Mouse (Mus musculus) 416B (cell line): ENCODE measurements around the gene Mta1.

Experiments used
- DNase-seq: peaks from one replicate; pipeline ENCODE4 v3.0.0; 2011; ENCODE audit warnings: low read depth

The Mta1 gene

DNA sequence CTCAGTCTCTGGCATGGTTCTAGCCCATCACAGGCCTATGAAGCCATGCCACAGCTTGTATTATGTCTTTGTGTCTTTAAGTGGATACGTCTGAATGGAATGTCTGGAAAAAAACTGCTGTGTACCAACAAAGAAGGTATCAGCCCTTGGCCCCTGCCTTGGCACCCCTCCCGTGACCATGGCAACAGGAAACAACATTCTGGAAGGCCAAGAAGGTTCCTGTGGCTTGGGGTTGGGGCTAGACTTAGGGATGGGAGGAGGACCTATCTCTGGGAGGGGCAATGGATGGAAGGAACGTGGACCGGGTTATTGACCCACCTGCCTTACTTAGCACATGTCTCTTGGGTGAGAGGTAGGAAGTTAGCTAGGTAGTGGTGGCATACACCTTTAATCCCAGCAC lies 51.3 kb downstream of the Mta1 start:
- no peak for DNase-seq

- DNase-seq = no peak
Measured at GRCm38 (mm10) chr12:113149896-113150295, 51.8 kb downstream of the Mta1 start.

DNA sequence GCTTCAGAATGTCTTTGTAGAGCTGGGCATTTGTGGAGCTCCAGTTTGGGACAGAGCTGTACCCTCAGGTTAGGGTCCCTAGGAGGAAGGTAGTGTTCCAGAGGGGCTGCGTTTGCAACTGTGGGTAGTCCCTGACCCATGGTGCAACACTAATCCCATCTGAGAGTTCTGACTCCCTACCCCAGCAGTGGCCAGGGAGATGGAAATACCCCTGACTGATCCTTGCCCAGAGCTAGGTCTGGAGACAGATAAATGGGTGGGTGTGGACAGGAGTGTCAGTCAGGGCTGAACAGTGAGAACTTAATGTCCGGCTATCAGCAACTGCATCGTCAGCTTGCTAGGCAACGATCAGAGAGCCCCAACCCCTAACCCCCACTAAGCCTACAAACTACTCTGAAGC lies 52.5 kb downstream of the Mta1 start:
- no peak for DNase-seq

- DNase-seq = no peak
Measured at GRCm38 (mm10) chr12:113151046-113151445, 53.0 kb downstream of the Mta1 start.

DNA sequence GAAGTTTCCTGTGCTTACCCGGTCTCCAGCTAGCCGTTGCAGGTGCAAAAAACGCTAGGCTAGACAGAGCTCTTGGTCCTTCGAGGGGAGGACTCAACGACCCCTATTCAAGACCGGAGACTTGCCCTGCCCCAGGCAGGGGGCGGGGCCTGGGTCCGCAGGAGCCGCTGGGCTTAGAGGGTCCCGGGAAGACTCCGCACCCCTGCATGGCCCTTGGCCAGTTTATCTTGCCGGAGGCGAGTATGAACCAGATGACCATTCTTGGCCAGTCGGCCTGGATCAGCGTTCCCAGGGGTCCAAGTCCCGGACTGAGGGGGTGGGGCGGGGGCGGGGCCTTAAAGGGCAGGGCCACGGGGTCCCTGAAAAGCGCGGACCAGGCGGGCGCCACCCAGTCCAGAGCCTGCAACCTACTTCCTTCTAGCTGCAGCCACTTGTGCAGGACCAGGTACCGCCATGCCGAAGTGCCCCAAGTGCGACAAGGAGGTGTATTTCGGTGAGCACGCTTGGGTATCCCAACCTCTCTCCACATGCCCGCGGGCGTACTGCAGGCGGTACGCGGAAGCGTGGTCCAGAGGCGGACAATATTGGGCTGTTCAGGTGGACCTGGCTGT lies 53.7 kb downstream of the Mta1 start:
- DNase-seq = no peak

- DNase-seq = no peak
Measured at GRCm38 (mm10) chr12:113152272-113152661, 54.2 kb downstream of the Mta1 start.

GRCm38 (mm10) chr12:113152991-113153525 lies 55.0 kb downstream of the Mta1 start:
- DNase-seq = no peak

- no peak for DNase-seq
Measured at GRCm38 (mm10) chr12:113153971-113154370, 55.9 kb downstream of the Mta1 start.

DNA sequence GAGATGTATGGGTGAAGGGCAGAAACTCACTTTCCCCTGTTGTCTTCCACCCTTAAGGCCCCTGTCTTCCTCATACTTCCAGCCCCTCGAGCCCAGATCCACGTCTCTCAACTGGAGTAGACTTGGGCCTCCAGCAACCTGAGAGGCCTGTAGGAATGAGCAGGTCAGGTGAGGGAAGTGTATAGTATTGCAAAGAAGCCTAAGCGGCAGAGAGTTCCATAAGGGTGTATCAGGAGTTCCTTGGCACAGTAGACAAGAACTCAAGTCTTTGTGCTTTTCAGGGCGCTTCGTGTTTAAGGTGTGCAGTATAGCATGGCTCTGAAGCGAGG lies 56.6 kb downstream of the Mta1 start:
- DNase-seq = peak; percentile 11

DNA sequence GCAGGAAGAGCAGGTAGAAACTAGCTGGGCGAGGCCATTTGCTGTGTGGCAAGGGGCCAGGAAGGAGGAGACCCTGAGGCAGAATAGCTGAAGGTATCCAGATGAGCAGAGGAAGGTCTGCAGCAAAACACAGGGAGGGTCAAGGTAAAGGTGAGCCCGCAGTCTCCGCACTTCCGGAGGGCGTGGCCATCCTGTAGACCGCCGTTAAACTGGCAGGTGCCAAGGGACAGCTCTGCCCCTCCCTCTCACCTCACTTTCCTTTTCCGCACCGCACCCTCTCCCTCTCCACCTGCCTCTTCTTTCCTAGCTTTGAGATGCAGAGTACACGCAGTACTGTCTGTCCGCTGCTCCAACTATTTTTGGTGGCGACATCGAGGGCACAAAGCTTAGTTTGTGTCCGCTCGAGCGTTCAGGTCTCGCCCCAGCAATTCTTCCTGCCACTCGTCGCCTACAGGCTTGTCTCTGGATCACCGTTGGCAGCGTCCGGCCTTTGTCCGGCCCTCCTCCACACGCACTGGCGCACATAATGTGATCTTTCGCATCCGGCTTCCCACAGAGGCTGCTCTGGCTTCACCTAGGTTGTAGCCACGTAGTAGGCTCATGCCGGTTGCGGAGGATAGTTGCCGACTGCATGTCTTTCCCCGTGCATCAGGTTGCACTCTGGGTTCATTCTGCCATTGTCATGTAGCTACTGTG lies 57.1 kb downstream of the Mta1 start:
- no peak for DNase-seq

DNA sequence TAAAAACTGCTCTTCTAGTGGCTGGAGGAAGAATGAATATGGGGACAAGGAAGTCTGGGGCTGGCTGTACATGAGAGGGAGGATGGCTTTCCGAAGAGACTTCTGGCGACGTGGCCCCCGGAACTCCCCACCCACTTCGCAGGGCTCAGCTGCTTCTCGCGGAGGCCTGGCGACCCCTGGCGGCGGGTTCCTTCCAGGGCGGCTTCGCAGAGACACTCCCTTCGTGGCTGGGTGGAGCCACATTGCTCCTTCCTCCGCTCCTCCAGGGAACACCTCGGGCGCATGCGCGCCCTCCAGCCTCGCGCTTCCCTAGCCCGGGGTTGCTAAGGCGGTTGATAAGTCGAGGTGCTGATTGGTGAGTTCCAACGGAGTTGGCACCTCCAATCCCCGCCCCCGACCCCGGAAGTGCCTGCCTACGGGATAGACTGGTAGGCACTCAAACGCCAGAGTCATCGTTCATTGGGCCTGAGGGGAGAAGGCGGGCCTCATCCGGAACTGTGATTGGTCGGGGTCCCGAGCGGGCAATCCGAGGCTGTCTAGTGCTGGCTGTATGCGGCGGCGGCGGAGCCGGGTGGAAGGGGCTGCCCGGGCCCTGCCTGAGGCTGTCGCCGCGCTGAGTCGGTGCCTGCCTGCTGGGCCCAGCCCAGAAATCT lies 57.9 kb downstream of the Mta1 start, which contains the start of gene Tedc1:
Gene Tedc1 (plus strand): TSS at position 535 of the 653 bp plus-strand sequence.
- DNase-seq = peak; percentile 100

GRCm38 (mm10) chr12:113156540-113156929 lies 58.5 kb downstream of the Mta1 start:
- DNase-seq = peak; percentile 59

GRCm38 (mm10) chr12:113157002-113157401 lies 58.9 kb downstream of the Mta1 start:
- DNase-seq = no peak

- DNase-seq = no peak
Measured at GRCm38 (mm10) chr12:113157521-113157920, 59.4 kb downstream of the Mta1 start.

GRCm38 (mm10) chr12:113157971-113158370 lies 59.9 kb downstream of the Mta1 start:
- no peak for DNase-seq

DNA sequence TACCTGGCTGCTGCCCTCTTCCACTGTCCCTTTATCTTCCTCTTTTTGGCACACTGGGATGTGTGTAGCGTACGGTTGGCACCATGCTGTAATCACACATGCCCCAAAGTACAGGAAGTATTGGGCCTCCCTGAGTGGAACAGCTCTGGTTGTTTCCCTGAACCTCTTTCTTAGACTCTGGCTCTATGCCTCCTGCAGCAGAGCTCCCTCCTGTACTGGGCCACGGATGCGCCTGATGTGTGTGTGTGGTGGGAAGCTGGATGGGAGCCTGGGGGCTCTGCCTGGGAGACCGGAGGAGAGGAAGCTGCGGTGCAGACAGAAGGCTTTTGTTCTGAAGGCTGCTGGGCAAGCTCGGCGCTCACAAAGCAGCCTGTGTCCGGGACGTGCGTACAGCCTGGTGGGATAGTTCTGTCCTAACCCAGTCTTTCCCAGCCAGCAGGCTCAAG lies 65.5 kb downstream of the Mta1 start:
- no peak for DNase-seq

DNA sequence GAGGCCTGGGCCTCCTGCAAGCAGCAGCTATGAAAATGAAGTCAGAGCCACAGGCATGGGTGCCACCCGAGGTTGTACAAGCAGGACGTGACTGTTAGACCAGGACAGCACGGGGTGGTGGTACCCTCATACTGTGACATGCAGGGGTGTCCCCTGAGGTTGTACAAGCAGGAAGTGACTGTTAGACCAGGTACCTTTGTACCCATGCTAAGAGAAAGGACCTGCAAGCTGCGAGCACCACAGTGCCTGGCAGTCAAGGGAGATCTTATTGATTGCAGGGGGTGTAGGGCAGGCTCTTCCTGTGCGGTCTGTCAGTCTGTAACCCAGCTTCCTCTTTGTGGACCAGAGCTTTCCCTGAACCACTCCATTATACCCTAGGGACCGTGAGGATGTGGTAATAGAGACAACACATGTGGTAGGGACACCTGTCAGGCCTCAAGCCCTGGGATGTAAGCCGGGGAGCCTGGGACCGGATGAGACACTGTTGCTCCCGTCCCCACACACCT lies 70.0 kb downstream of the Mta1 start:
- DNase-seq = peak; percentile 91

DNA sequence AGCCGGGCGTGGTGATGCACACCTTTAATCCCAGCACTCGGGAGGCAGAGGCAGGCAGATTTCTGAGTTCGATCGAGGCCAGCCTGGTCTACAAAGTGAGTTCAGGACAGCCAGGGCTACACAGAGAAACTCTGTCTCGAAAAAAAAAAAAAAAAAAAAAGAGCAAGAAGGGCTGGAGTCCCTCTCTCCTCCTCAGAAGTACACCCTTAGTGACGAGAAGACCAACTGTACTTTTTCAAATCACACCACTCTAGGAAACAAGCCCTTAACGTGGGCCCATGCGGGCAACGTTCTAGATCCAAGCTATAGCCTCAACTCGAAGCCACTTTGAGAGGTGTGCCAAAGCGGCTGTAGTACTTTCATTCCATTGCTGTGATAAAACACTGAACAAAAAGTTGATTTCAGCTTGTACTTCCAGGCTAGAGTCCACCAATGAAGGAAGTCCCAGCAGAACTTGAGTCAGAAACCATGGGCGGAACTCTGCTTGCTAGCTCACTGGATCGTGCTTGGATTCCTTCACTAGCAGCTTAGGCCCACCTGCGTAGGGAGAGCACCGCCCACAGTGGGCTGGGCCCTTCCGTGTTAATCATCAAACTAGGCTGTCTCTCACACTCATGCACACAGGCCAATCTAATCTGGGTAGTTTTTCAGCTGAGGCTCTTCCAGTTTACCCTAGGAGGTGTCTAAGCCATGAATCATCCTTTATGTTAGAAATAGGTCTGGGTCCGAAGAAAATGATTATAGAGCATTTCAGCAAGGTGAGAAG lies 79.1 kb downstream of the Mta1 start:
- DNase-seq = no peak

- no peak for DNase-seq
Measured at GRCm38 (mm10) chr12:113181020-113181419, 82.9 kb downstream of the Mta1 start.

DNA sequence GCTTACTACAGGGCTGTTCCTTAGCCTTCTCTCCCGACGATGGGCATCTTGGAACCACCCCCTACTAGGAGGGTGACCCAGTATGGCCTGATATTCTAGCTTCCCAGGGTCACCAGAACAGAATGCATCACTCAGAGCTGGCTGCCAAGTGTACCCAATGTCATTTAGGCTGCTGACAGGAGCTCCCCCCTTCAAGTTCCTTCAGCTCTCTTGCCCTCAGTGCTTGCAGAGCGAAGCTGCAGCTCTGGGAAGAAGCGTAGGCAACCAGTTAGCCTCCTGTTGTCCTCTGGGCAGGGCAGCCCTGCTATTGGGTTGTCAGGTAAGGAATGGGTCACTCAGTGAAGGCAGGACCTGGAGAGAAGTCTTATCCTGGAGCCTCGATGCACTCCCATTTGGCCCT lies 86.9 kb downstream of the Mta1 start:
- no peak for DNase-seq

- no peak for DNase-seq
Measured at GRCm38 (mm10) chr12:113185442-113186291, 87.6 kb downstream of the Mta1 start, which contains the start of gene Tmem121. Gene Tmem121, plus strand, starts transcription at chr12:113185930.
